Mouse (Mus musculus) lung, postnatal 25 days (tissue): ENCODE measurements around the gene Dkkl1.
"Not testable (repeated sequence)": the region's sequence is repeated elsewhere in the genome, so short reads cannot be mapped to it uniquely, and the experiment has no call there.

Experiments used
- DNase-seq: peaks from one replicate; pipeline ENCODE4 v3.0.0; 2022; ENCODE audit warnings: low spot score

The Dkkl1 gene

DNA sequence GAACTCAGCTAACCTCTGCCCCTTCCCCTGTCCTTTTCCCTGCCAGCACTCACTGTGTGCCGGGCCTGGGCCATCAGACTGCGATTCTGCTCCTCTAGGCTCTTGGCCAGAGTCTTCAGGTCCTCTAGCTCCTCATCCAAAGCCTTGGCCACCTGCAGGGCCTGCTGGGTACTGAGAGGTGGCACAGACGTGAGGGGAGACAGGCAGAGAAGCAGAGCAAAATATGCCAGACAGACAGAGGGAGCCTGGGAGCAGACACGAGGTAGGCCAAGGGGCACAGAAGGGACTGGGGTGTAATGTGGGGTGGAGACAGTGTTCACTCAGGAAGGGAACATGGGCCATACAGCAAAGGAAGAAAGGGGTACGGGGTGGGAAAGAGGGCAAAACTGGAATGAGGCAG, 18.5 kb downstream of the Dkkl1 start:
- DNase-seq: no peak

DNA sequence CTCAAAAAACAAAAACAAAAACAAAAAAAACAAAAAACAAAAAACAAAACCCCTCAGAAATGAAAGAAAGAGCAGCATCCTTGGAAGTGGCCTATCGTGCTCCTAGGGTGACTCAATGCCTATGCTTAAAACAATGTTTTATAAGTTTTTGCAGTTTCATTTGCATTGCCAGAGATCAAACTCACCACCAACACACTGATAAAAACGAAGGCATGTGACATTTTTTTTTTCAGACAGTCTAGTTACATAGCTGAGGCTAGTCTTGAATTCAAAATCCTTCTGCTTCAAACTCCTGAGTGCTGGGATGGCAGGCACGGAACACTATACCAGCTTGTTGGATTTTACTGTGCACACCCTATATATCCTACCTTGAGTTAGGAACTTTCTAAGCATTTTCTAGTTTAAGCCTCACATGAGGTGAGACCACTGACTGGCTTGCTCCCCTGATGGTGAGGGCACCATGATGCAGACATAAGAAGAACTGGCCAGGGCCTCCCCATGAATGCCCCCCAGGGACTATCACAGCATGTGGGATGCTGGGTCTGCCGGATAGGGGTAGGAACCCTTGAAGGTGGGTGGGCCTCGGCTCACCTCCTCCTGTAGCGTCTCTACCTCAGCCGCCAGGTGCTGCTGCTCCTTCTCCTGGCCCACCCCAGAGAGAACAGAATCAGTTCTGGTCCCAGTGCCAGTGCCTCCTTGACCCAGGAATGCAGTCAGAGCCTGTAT, 19.2 kb downstream of the Dkkl1 start:
- no peak for DNase-seq

DNA sequence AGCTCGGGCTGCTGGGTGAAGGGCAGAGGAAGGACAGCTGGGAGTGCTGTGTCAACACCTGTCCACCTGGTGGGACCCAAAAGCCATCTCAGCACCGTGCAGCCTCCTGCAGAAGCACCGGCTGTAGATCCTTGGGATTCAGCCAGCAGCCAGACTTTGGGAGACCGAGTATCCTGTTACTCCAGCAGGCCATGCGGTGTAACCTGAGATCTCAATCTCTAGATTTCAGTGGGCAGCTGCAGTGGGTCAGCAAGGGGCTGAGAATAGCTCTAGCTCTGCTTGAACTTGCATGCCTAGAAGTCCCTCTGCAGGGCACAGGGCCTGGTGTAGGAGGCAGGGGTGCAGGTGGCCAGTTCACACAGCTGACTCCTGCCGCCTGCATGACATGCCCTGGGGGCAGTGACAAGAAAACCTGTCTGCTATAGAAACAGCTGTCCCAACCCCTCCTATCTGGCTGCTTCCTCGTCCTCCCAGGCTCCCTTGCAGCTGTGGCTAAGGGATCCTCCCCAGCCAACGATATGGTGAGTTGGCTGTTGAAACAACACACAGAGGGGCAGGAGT, 20.1 kb downstream of the Dkkl1 start:
- no peak for DNase-seq

DNA sequence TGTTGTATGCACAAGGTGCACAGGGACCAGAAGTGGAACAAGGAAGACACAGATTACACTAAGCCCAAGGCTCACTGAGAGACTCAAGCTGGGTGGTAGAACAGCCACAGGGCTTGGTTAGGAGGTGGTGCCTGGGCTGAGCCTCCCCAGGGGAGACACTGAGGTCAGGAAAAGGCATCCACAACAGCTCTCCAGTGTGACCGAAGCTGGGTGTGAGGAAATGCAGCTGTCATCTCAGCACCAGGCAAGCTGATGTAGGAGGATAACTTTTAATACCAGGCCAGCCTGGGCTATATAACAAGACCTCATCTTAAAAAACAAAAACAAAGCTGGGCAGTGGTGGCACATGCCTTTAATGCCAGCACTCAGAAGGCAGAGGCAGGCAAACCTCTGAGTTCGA, 20.8 kb downstream of the Dkkl1 start:
- DNase-seq: no peak

- no peak for DNase-seq
Measured at GRCm38 (mm10) chr7:45190186-45190585, 21.8 kb downstream of the Dkkl1 start.

- no peak for DNase-seq
Measured at GRCm38 (mm10) chr7:45189600-45189999, 22.3 kb downstream of the Dkkl1 start.

DNA sequence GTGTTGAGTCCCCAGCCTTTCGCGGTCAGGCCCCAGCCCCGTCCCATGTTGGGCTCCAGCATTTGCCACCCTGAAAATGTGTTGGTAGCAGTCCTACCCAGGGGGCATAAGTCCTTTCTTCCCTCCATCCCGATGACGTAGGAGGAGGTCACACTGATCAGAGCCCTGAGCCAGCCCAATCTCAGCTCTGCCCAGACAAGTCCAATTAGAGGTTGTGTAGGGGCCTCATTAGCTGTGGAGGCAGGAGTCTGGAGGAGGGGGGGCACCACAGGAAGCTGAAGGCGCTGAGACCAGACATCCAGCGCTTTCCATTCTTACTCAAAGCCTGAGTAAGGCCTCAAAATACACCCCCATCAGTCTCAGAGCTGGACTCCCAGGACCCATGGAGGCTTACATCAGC, 26.0 kb downstream of the Dkkl1 start:
- no peak for DNase-seq

DNA sequence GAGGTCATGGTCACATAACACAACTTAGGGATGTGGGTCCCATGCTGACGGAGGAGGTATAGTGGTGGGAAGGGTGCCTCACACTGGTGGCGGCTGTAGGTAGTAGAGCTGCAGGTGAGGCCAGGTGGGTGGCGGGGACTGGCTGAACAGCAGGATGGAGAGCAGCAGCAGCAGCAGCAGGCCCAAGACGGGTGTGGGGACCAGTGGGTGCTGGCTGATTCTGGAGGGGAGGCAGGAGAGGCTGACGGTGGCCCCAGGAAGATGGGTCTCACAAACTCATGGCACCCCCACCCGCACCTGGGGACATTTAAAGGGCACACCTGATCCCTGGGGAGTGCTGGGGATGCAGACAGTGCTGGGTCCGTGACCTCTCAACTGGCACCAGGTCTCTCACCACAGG, 28.3 kb downstream of the Dkkl1 start:
- DNase-seq: no peak

- DNase-seq: no peak
Measured at GRCm38 (mm10) chr7:45182606-45183005, 29.3 kb downstream of the Dkkl1 start.

DNA sequence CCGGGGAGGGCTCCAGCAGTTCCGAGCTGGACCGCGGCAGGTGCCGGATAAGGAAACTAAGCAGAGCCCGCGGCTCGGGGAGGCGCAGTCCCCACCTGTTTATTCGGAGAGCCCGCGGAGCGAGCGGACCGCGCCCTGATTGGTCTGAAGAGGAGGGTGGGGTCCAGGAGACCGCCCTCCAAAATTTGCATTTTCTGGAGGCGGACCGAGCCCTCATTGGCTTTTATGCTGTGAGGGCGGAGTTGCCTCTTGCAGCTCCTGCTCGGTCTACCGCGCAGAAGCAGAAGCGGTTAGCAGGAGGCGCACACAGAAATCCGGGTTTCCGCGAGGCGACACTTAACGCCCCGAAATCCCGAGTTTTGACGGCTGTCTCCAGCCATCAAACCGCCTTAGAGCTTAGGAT, 29.7 kb downstream of the Dkkl1 start:
- peak; percentile 94 for DNase-seq

DNA sequence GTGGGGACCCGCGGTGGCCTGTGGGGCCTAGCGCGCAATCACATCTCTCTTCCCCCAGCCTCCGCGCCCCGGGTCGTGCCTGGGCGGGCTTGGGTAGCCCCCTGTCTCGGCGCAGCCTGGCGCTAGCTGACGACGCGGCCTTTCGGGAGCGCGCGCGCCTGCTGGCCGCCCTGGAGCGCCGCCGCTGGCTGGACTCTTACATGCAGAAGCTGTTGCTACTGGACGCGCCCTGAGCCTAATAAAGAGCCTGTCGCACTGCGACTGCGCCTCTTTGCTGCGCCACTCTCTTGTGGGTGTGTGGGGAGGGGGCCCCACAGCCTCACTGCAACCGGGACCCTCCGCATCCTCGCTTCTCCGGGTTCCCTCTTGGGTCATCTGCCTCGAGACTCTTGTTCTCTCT, 30.4 kb downstream of the Dkkl1 start:
- no peak for DNase-seq

- no peak for DNase-seq
Measured at GRCm38 (mm10) chr7:45180896-45181477, 31.0 kb downstream of the Dkkl1 start, which contains the start of gene Pth2. Pth2 (plus strand) TSS chr7:45180995.

DNA sequence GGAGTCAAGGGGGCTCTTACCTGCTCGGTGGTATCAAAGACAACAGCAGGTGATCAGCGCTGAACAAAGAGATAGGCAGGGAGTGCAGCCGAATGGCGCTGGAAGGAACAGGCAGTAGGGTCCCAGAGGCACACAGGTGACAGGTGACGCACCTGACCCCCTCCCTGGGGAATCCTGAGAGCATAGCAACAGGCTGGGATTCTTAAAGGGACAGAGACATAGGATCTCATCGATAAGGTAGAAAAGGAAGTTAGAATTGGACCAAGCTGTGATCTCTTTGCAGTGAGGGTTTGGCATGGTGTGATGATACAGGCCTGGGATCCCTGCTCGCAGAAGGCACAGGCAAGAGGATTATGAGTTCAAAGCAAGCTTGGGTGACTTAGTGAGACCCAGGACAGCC, 32.5 kb downstream of the Dkkl1 start, which contains the start of gene Gfy:
TSS of gene Gfy (minus strand) at position 101 of the 400 bp plus-strand sequence.
- no peak for DNase-seq

DNA sequence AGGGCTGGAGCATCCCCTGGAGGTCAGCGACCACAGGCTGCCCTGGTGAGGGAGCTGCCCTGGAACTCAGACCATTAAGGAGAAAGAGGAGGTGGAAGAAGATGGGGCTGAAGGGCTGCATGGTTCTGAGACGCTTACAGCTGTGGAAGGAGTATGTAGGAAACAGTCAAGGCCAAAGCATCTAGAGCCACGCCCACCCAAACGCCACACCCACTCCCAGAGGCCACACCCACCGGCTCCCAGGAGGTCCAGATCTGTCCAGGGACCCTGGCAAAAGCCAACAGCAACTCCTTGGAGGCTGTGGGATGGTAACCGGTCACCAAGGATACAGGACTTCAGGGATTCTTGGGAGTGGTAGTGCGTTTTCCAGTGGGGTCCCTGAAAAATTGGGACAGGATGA, 33.4 kb downstream of the Dkkl1 start:
- no peak for DNase-seq

GRCm38 (mm10) chr7:45176356-45176755, 35.6 kb downstream of the Dkkl1 start:
- no peak for DNase-seq

GRCm38 (mm10) chr7:45175929-45176328, 36.0 kb downstream of the Dkkl1 start:
- DNase-seq: no peak

DNA sequence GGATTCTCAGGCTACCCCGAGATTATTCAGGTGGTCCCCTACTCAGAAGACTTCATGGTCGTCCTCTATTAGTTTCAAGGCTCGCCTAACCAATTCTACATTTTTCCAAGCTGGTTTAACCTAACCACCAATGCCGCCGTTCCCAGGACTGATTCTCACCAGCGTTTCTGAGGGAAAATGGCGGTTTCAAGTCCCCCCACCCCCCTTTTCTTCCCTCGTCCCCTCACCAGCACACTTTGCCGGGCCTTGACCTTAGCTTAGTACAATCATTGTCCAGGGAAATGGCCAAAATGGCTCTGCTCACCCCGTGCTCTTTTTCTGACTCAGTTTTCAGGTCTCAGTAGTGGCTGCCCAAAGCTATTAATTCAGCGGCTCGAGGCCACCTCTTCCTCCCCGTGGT, 36.5 kb downstream of the Dkkl1 start:
- no peak for DNase-seq

DNA sequence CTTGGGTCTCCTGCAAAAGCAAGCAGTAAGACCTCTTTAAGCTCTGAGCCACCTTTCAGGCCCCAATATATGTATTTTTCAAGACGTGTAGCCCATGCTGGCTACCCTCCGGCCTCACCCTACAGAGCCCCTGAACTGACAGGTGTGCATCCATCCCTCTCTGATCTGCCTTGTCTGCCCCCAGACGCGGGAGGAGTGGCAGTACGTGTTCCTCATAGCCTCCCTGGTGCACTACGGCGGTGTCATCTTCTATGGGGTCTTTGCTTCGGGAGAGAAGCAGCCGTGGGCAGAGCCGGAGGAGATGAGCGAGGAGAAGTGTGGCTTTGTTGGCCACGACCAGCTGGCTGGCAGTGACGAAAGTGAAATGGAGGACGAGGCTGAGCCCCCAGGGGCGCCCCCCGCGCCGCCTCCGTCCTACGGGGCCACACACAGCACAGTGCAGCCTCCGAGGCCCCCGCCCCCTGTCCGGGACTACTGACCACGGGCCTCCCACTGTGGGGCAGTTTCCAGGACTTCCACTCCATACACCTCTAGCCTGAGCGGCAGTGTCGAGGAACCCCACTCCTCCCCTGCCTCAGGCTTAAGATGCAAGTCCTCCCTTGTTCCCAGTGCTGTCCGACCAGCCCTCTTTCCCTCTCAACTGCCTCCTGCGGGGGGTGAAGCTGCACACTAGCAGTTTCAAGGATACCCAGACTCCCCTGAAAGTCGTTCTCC, 37.2 kb downstream of the Dkkl1 start:
- no peak for DNase-seq

DNA sequence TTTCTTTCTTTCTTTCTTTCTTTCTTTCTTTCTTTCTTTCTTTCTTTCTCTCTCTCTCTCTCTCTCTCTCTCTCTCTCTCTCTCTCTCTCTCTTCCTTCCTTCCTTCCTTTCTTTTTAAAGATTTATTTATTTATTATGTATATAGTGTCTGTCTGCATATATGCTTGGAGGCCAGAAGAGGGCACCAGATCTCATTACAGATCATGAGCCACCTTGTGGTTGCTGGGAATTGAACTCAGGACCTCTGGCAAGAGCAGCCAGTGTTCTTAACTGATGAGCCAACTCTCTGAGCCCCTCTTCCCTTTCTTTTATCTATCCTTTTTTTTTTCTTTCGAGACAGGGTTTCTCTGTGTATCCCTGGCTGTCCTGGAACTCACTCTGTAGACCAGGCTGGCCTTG, 38.2 kb downstream of the Dkkl1 start:
- not testable (repeated sequence) for DNase-seq

DNA sequence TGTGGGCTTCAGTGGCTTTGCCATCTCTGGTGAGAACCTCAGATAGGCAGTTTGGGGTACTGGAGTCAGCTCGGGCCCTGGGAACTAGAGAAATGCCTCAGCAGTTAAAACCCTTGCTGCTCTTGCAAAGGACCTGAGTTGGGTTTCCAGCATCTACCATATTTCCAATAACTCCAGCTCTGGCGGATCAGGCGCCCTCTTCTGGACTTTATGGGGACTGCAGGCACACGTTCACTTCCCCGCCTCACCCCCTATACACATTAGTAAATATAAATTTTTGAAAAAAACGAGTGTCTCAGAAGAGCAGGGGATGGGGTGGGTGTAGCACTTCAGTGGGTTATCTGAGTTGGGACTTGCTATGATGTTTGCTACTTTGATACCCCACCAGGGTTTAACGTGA, 39.0 kb downstream of the Dkkl1 start:
- DNase-seq: no peak

DNA sequence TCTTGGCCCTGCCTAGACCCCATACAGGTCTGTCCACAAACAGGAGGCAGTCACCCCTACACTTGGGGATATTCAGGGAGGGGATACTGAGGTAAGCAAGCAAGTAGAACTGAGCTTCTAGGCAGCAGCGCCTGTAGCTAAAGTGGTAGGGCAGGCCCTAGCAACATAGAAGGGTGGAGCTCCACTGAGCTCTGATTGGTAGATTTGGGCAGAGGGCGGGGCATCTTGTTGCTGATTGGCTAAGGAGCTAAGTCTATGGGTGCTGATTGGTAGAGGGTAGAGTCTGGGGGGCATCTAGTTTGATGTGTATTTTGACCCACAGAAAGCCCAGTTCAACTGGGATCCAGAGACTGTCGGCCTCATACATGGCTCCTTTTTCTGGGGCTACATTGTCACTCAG, 42.5 kb downstream of the Dkkl1 start:
- no peak for DNase-seq

DNA sequence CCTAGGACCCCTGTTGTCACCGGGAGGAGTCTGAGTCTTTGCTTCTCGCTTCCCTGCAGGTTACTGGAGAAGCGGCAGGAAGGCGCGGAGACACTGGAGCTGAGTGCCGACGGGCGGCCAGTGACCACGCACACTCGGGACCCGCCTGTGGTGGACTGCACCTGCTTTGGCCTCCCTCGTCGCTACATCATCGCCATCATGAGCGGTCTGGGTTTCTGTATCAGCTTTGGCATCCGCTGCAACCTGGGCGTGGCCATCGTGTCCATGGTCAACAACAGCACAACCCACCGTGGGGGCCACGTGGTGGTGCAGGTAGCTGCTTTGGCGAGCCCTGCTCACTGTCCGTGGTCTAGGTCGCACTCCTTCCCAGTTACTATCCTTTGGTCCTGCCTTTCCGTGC, 43.3 kb downstream of the Dkkl1 start:
- DNase-seq: no peak
